Mouse (Mus musculus): Measurements from ENCODE around the gene Ryr3.

DNA sequence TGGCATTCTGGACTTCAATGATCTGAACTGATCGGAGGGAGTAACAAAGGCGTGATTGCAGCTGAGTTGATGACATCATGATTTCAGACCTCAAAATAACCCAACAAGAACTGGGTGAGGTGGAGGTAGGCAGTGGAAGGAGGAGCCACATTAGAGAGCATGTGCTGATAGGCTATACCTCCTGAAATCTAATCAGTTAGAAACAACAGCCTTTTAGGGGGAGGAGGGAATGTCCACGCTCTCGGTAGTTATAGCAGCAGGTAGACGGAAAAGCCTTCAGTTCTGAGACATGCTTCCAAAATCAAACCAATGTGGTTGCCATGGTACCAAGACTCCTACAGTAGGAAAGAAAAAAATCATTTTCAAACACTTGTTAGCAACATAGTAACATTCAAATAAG is 55.4 kb downstream of the Ryr3 start:
- TF ChIP-seq POLR2A (IDR thresholded peaks at IDR 0.05; ENCODE audit: borderline replicate concordance, extremely low read depth, insufficient read depth, insufficient read length, poor library complexity, severe bottlenecking) (no peak), CTCF (IDR thresholded peaks at IDR 0.05; ENCODE audit: borderline replicate concordance, extremely low read depth, insufficient read depth, insufficient read length) (no peak)

All from brain, embryonic 14.5 days (tissue).